Mouse (Mus musculus) kidney, postnatal 36 days (tissue): ENCODE measurements around the gene Sept10.

Experiments
- DNase-seq, 2 experiments: peaks; one replicate each; pipeline ENCODE4 v3.0.0; 2021 to 2022; ENCODE audit warnings: mixed read lengths in 2 of 2

Gene Sept10

GRCm38 (mm10) chr10:59221473-59222270 is at the start of gene Sept10, which contains the start of gene Sowahc:
Gene Sept10, minus strand, starts transcription at chr10:59221847.
Gene Sowahc, plus strand, starts transcription at chr10:59221953.
- DNase-seq = peak; percentile 98 to 100

GRCm38 (mm10) chr10:59268754-59269153 is 47.1 kb upstream of the Sept10 start:
- DNase-seq = peak; percentile 25 to 31

GRCm38 (mm10) chr10:59268109-59268508 is 46.5 kb upstream of the Sept10 start:
- DNase-seq = no peak

GRCm38 (mm10) chr10:59267275-59267674 is 45.6 kb upstream of the Sept10 start:
- peak; percentile 13 to 33 for DNase-seq

- DNase-seq = peak in 1 of 2 experiments; percentile 53
Measured at GRCm38 (mm10) chr10:59266097-59266496, 44.5 kb upstream of the Sept10 start.

GRCm38 (mm10) chr10:59265674-59266073 is 44.0 kb upstream of the Sept10 start:
- DNase-seq = no peak

GRCm38 (mm10) chr10:59265067-59265466 is 43.4 kb upstream of the Sept10 start:
- no peak for DNase-seq

GRCm38 (mm10) chr10:59262979-59263378 is 41.3 kb upstream of the Sept10 start:
- no peak for DNase-seq

GRCm38 (mm10) chr10:59262021-59262420 is 40.4 kb upstream of the Sept10 start:
- DNase-seq = no peak

GRCm38 (mm10) chr10:59261603-59262002 is 40.0 kb upstream of the Sept10 start:
- no peak for DNase-seq

- DNase-seq = no peak
Measured at GRCm38 (mm10) chr10:59259572-59259971, 37.9 kb upstream of the Sept10 start.

GRCm38 (mm10) chr10:59256533-59256932 is 34.9 kb upstream of the Sept10 start:
- no peak for DNase-seq

- no peak for DNase-seq
Measured at GRCm38 (mm10) chr10:59253541-59254079, 32.0 kb upstream of the Sept10 start.

- no peak for DNase-seq
Measured at GRCm38 (mm10) chr10:59252396-59252795, 30.7 kb upstream of the Sept10 start.

- no peak for DNase-seq
Measured at GRCm38 (mm10) chr10:59251980-59252379, 30.3 kb upstream of the Sept10 start.

- no peak for DNase-seq
Measured at GRCm38 (mm10) chr10:59250679-59251078, 29.0 kb upstream of the Sept10 start.

GRCm38 (mm10) chr10:59249531-59249930 is 27.9 kb upstream of the Sept10 start:
- no peak for DNase-seq

GRCm38 (mm10) chr10:59241141-59241541 is 19.5 kb upstream of the Sept10 start:
- peak; percentile 77 to 79 for DNase-seq

- DNase-seq = no peak
Measured at GRCm38 (mm10) chr10:59237757-59238156, 16.1 kb upstream of the Sept10 start.

- no peak for DNase-seq
Measured at GRCm38 (mm10) chr10:59236486-59236885, 14.8 kb upstream of the Sept10 start.

GRCm38 (mm10) chr10:59235847-59236246 is 14.2 kb upstream of the Sept10 start:
- DNase-seq = no peak

- DNase-seq = no peak
Measured at GRCm38 (mm10) chr10:59235227-59235626, 13.6 kb upstream of the Sept10 start.

GRCm38 (mm10) chr10:59229205-59229820 is 7.7 kb upstream of the Sept10 start:
- no peak for DNase-seq

- no peak for DNase-seq
Measured at GRCm38 (mm10) chr10:59225137-59225536, 3.5 kb upstream of the Sept10 start.
